In genomic region chr17:84510355-84510754, GRCm38 (mm10) we compare ENCODE assay signal across 8 mouse cellular contexts. TPM values are rescaled to one million over a fixed set of nuclear protein-coding genes. Genes with fewer than 3 reads are reported as not detected.
A peak's percentile ranks its signal among the peaks of the same experiment; 100 is the strongest.
DNase-seq lines count a peak whose midpoint lies in the region; ATAC-seq and TF ChIP-seq lines count a peak whose summit lies in the region.

No protein-coding gene starts in this region.

- intact Hi-C loops in heart, adult 2 months (cut with DNase I) = no loop called here

- H3K36me3 ChIP-seq in intestine, embryonic 14.5 days (ENCODE audit: control insufficient read depth, insufficient read depth, low read length) = no peaks in the 10 kb centered on the region
- no peaks in the 10 kb centered on the region for H3K36me3 ChIP-seq in intestine, postnatal 0 days (ENCODE audit: control insufficient read depth, insufficient read depth)
- no peaks in the 10 kb centered on the region; the same call in 1 of the 2 replicates for H3K36me3 ChIP-seq in heart, adult 2 months (ENCODE audit: control insufficient read depth, insufficient read depth, low read length)

- ATAC-seq in intestine, embryonic 14.5 days (replicated peaks; ENCODE audit: low FRiP score, low TSS enrichment, low read depth) = no peak
- no peak for ATAC-seq in intestine, postnatal 0 days
- no peak for ATAC-seq in megakaryocyte-erythroid progenitor cell, adult 5-6 weeks (replicated peaks; ENCODE audit: low FRiP score, low TSS enrichment, poor library complexity, severe bottlenecking)

- peaks cover 13% of the 10 kb centered on the region for H3K4me1 ChIP-seq in intestine, embryonic 14.5 days (replicated peaks; ENCODE audit: control insufficient read depth, insufficient read depth, low read length)
- no peaks in the 10 kb centered on the region; the same call in 1 of the 2 replicates for H3K4me1 ChIP-seq in intestine, postnatal 0 days (replicated peaks; ENCODE audit: control insufficient read depth, insufficient read depth, low read length)
- peaks cover 6% of the 10 kb centered on the region for H3K4me1 ChIP-seq in heart, adult 2 months (ENCODE audit: control insufficient read depth, insufficient read depth, low read length)

- H3K4me2 ChIP-seq in intestine, embryonic 14.5 days (ENCODE audit: low read length) = no peak overlapping the region
- H3K4me2 ChIP-seq in intestine, postnatal 0 days (replicated peaks; ENCODE audit: low read depth) = no peak overlapping the region

- no peak for DNase-seq in intestine, embryonic 14.5 days (ENCODE audit: low spot score)
- peak; percentile 74 for DNase-seq in adrenal gland, adult 2 months
- peak; percentile 40 to 49 for DNase-seq in heart, adult 2 months
- peak; percentile 69 for DNase-seq in layer of hippocampus, adult 11-12 months (ENCODE audit: low spot score)
- peak; percentile 19 for DNase-seq in lung, postnatal 14 days
- no peak for DNase-seq in B cell, adult 2 months

- no peaks in the 10 kb centered on the region for H3K27me3 ChIP-seq in intestine, embryonic 14.5 days (replicated peaks; ENCODE audit: control insufficient read depth, insufficient read depth, low read length)
- H3K27me3 ChIP-seq in intestine, postnatal 0 days (replicated peaks; ENCODE audit: control insufficient read depth, insufficient read depth, low read length) = no peaks in the 10 kb centered on the region
- H3K27me3 ChIP-seq in heart, adult 2 months (ENCODE audit: control insufficient read depth, insufficient read depth, low read length) = no peaks in the 10 kb centered on the region

- no peak overlapping the region for H3K9ac ChIP-seq in intestine, embryonic 14.5 days (ENCODE audit: low read length)
- H3K9ac ChIP-seq in intestine, postnatal 0 days (ENCODE audit: low read depth, low read length) = no peak overlapping the region
- H3K9ac ChIP-seq in heart, adult 2 months (ENCODE audit: low read depth, low read length) = no peak overlapping the region

- no peak for TF ChIP-seq CTCF in intestine, postnatal 0 days (IDR thresholded peaks at IDR 0.05; ENCODE audit: low read depth)
- TF ChIP-seq CTCF in heart, adult 2 months (IDR thresholded peaks at IDR 0.05) = no peak

- no peak for TF ChIP-seq EP300 in heart, adult 2 months (IDR thresholded peaks at IDR 0.05; ENCODE audit: insufficient read depth, low read depth, low read length)

- H3K4me3 ChIP-seq in intestine, embryonic 14.5 days (ENCODE audit: low read depth, low read length) = no peak overlapping the region
- H3K4me3 ChIP-seq in intestine, postnatal 0 days (ENCODE audit: low read depth, low read length) = no peak overlapping the region
- no peak overlapping the region for H3K4me3 ChIP-seq in heart, adult 2 months

- no peak for TF ChIP-seq POLR2A in heart, adult 2 months (IDR thresholded peaks at IDR 0.05; ENCODE audit: insufficient read depth, low read depth, low read length)

- no peaks in the 10 kb centered on the region for H3K9me3 ChIP-seq in intestine, embryonic 14.5 days (ENCODE audit: control insufficient read depth, low read length)
- H3K9me3 ChIP-seq in intestine, postnatal 0 days (ENCODE audit: control insufficient read depth) = no peaks in the 10 kb centered on the region

- WGBS in intestine, embryonic 14.5 days = 42% methylated on average over 5 of the region's 5 CpGs
- WGBS in intestine, postnatal 0 days = 52% methylated on average over 5 of the region's 5 CpGs
- WGBS in heart, adult 2 months = 37% methylated on average over 5 of the region's 5 CpGs

- no peaks in the 10 kb centered on the region for H3K79me2 ChIP-seq in heart, adult 2 months (replicated peaks; ENCODE audit: control insufficient read depth, insufficient read depth, low read length)

- peak overlapping the region; percentile 79 for H3K27ac ChIP-seq in intestine, embryonic 14.5 days (ENCODE audit: low read depth)
- no peak overlapping the region for H3K27ac ChIP-seq in intestine, postnatal 0 days (ENCODE audit: low read depth, low read length)
- peak overlapping the region; percentile 43 for H3K27ac ChIP-seq in heart, adult 2 months

RNA-seq across cellular contexts. Expression of gene Plekhh2, which starts 1.3 kb away (rescaled TPM):
- 12.7 and 17.2 TPM in 2 replicates for polyA plus RNA-seq in intestine, embryonic 14.5 days (2014; fragmentation: Nextera tagmentation; extraction: Ambion mirVana)
- 2.4 and 2.8 TPM in 2 replicates for polyA plus RNA-seq in intestine, postnatal 0 days (2015; fragmentation: Nextera tagmentation; extraction: Ambion mirVana)
- total RNA-seq in adrenal gland, adult 2 months (2021) = 1 to 10 TPM; 3.0 to 4.4 TPM
- polyA plus RNA-seq in adrenal gland, adult 2 months (2012; rRNA removed) = 0.98 and 1.0 TPM in 2 replicates
- 1 to 10 TPM; 1.4 to 2.0 TPM for total RNA-seq in heart, adult 2 months (2021)
- polyA plus RNA-seq in heart, adult 2 months (2012; rRNA removed) = 1.7 and 3.1 TPM in 2 replicates
- total RNA-seq in megakaryocyte-erythroid progenitor cell, adult 5-6 weeks (2014; fragmentation: Nextera tagmentation) = not detected in 2 replicates
- total RNA-seq in megakaryocyte-erythroid progenitor cell, adult 5-6 weeks (2017) = not detected in 2 replicates

RNA-seq across cellular contexts. Expression of gene Thada, which starts 44.4 kb away (rescaled TPM):
- polyA plus RNA-seq in intestine, embryonic 14.5 days (2014; fragmentation: Nextera tagmentation; extraction: Ambion mirVana) = 10.8 and 12.3 TPM in 2 replicates
- 1.3 and 1.5 TPM in 2 replicates for polyA plus RNA-seq in intestine, postnatal 0 days (2015; fragmentation: Nextera tagmentation; extraction: Ambion mirVana)
- total RNA-seq in adrenal gland, adult 2 months (2021) = 10 to 100 TPM; 19.4 to 21.2 TPM
- polyA plus RNA-seq in adrenal gland, adult 2 months (2012; rRNA removed) = 8.1 and 11.9 TPM in 2 replicates
- 1 to 10 TPM; 7.7 to 8.3 TPM for total RNA-seq in heart, adult 2 months (2021)
- polyA plus RNA-seq in heart, adult 2 months (2012; rRNA removed) = 5.0 and 6.3 TPM in 2 replicates
- total RNA-seq in megakaryocyte-erythroid progenitor cell, adult 5-6 weeks (2014; fragmentation: Nextera tagmentation) = 34.5 and 53.4 TPM in 2 replicates
- 34.0 and 39.4 TPM in 2 replicates for total RNA-seq in megakaryocyte-erythroid progenitor cell, adult 5-6 weeks (2017)

Comparison
In these comparisons a context has a peak if more than half of its experiments do, and no peak if none do; other contexts are left out.
1. DNase-seq: peak in adrenal gland, adult 2 months (single experiment), heart, adult 2 months (2 of 2), layer of hippocampus, adult 11-12 months (single experiment) and lung, postnatal 14 days (single experiment); none in intestine, embryonic 14.5 days (single experiment) and B cell, adult 2 months (0 of 2).